Mouse (Mus musculus): ENCODE results near the gene Ckmt2. TPM values are rescaled to one million over a fixed set of nuclear protein-coding genes. Genes with fewer than 3 reads are reported as not detected.

Ckmt2 gene
- 100 to 1,000 TPM; 318 to 430 TPM for total RNA-seq (2021)
- long read RNA-seq, experiment 1, transcript Ckmt2-201 (10 exons, 1,486 nt) = major isoform, 491 of 524 reads
- long read RNA-seq, experiment 1, partial matches to known transcripts = 16 of 524 reads
- long read RNA-seq, experiment 1, other reads (novel, unspliced or antisense) = 17 of 524 reads
- long read RNA-seq, experiment 2, transcript Ckmt2-201 (10 exons, 1,486 nt) = major isoform, 730 of 789 reads
- long read RNA-seq, experiment 2, partial matches to known transcripts = 39 of 789 reads
- long read RNA-seq, experiment 2, other reads (novel, unspliced or antisense) = 20 of 789 reads

DNA sequence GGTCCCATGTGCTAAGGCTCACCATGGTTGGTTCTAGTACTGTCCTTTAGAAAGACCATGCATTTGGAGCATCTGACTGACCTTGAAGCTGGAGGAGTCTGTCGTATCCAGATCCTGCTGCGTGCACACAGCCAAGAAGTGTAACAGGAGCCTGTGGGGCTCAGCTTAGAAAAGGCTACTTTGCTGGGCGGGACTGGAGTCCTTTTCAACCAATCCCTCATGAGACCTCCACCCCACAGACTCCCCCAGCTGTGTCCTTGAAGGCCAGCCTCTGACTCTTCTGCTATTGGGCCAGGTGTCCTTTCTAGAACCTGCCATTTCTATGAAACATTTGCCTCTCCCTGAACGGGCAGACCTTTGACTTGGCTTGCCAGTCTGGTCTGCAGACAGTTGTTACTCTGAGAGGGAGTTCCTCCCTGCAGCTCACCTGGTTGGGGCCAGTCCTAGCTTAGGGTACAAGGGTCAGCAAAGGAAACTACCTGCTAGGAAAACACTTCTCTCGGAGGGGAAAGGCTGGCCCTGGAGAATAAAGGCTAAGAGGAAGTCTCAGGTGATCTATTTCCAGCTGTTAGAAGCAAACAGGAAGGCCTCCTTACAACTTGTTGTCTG lies at the start of gene Ckmt2:
Gene Ckmt2, minus strand, starts transcription at position 145 of the 609 bp plus-strand sequence.
- peak; percentile 44 for DNase-seq

DNA sequence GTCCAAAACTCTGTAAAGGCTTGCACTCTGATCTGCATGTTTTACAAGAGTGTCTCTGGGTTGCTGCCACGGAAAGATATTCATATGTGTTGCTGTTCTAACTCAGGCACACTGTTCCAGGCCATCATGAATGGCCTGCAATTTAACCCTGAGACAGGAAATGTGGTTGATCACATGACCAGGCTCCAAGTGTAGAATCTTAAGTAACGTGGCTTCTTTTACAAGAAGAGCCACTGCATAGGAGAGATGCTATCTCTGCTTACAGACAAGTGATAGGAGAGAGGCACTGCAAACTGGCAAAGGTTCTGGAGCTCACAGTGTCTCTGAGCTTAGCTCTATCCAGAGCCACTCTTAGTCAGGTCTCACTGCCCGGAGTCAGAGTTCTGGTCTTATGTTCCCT lies 44.3 kb upstream of the Ckmt2 start:
- no peak for DNase-seq

DNA sequence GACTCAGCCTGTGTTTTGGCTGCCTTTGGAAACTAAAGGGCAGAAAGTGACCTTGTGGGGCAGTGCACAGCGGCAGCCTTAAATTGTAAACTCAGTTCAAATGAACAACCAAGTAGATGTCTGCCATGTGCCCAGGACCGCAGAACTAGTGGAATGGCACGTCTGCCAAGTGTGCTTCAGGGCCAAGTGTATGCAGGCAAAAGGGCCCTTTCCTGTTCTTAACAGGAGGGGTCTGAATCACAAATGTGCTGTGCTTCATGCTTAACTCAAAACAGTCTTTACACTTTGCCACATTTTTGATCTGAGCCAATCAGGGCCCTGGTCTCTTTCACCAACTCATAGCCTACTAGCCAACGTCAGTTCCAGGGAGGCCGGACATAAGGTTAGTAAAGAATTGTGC lies 42.1 kb upstream of the Ckmt2 start:
- DNase-seq = no peak

DNA sequence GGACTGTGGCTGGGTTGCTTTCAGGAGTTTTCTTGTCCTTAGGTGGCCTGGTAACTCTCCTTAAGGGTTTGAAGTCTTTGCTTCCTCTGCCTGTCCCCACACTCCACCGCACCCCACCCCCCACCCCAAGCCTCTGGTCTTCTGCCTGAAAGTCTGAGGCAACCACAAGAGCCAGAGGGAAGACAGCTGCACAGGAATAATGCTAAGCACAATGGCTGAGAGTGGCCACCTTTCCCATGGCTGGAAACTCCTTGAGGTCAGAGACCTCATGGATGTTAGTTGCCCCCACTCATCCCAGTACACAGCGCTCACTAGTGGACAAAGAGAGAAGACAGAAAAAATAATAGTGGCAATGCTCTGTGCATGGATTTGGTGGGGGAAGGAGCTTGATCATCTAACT lies 41.1 kb upstream of the Ckmt2 start:
- DNase-seq = no peak

DNA sequence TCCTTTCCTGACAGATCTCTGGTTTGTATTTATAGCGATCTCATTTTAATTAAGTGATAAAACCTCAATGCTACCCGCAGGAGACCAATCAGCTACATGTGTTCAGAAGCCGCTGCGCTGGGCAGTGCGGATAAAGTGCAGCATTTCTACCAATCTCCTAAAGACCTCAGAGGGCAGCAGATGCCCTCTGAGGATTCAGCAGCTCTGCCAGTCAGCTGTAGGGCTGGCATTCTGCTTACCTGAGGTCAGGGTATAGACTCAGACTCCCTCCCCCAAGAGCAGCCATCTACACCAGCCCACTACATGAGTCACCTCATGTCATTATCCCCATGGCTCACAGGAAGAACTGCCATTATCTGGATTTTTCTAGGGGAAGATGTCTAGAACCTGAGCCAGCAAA lies 39.6 kb upstream of the Ckmt2 start:
- DNase-seq = no peak

DNA sequence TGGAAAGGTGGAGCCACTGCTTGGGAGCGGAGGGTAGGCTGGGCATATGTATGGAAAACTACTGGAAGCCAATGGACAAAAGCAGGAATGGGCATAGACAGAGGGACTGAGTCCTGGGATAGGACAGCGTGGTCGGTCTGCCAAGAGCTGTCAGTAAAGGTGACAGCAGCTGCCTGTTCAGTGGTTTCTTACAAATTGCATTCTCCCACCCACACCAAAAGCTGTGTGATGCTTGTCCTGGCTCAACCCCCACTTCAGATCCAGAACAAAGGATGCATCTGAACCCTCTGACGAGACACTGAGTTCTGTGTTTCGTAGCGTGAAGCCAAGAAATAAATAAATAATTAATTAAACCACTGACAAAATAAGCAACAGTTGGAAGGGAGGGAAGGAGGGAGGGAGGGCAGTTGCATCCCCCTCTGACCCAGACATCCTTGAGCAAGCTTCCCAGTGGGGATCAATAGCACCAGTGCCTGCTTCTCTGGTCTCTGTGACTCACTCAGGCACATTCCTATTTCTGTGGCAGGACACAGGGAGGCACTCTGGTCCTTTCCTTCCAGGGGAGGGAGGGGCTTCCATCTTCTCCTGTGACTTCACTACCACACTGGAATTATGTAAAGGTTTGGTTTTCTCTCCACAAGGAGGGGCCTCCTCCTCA lies 39.0 kb upstream of the Ckmt2 start:
- no peak for DNase-seq

DNA sequence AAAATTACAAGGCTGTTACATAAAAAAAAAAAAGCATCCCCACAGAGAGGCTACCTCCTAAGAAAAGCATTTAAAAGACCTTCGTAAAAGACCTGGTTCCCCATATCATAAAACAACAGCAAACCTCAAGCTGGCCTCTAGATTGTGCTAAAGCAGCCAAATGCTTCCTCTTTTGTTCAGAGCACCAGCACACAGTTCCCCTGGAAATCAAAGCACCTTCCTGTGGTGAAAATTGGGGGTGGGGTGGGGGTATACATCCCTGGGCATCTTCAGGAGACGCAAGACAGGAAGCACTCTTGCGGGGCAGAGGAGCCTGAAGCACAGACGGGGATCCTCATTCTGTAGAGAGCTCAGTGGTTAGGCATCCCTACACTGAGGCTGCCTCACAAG lies 38.5 kb upstream of the Ckmt2 start:
- no peak for DNase-seq

DNA sequence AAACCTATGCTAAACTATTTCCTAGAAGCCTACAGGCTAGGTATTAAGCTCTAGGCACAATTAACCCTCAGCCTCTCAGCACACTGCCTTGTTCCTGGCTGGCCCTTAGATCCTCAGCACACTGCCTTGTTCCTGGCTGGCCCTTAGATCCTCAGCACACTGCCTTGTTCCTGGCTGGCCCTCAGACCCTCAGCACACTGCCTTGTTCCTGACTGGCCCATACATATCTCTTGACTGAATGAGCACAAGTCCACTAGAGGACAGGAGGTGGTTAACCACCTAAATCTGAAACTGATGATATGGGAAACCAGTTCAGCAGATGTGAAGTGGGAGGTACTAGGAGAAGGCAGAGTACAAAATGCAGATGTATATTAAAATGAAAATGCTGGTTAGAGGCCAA lies 35.0 kb upstream of the Ckmt2 start:
- DNase-seq = no peak

DNA sequence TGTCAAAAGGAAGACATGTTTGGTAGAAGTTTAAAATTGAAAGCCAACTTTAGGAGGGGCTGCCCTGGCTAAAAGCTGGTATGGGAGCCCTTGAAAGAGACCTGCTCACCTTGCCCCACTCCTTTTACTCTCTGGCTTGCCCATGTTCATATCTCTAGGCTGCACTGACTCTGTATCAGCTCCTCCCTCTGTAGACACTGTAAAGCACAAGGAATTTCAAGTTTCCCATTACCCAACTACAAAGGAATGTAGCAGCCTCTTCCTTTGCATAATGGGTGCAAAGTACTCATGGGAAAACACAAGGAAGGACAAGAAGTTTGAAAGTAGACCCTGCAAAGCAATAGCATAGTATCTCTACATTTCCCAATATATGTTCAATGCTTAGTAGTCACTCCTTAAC lies 34.5 kb upstream of the Ckmt2 start:
- no peak for DNase-seq

DNA sequence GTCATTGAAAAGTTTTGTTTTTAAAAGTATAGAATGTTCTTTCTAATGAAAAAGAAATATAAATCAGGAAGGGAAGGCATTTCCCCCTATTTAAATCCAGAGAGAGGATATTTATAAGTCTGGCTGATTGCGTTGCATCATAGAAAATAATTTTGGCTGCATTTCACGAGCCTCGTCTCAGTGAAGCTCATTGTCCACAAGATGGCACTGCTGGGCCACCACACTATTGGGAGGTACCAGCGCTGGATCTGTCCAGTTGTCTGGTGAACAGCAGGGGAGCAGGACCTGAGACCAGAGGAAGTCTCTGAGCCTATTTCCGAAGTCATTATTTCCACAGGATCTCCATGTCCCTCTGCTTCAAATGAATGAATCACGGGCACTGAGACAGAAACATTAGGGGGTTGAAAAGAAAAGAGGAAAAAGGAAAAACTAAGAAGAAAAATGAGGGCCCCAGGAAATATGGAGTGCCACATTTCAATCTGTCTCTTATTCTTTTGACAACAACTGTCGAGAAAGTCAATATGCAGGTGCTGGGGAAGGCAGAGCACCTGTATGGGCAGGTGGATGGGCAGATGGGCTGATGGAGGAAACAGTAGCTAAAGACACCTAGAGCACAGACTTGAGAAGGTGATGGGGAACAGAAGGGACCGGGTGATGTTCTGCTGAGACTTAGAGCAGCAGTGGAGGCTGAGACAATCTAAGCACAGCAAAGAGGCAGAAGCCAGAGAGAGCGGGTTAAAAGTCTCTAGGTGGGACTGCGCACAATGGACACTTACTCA lies 31.7 kb upstream of the Ckmt2 start:
- peak; percentile 78 for DNase-seq

DNA sequence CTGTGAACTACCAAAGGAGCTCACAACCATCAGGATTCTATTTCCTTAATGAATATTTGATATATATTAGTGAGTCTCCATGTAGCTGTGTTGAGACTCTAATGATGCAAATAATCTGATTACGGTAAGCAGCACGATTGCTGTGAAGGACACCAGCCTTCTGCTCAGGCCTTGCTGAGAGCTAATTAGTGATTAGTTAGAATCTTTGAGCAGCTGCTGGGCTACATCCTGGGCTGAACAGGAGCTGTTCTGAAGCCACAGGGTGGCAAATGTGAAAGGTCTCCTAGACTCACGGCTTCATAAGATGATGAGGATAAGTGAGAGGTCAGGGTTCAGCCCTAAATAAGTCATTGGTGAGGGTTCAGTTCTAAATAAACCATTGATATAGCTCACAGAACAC lies 29.7 kb upstream of the Ckmt2 start:
- DNase-seq = no peak

DNA sequence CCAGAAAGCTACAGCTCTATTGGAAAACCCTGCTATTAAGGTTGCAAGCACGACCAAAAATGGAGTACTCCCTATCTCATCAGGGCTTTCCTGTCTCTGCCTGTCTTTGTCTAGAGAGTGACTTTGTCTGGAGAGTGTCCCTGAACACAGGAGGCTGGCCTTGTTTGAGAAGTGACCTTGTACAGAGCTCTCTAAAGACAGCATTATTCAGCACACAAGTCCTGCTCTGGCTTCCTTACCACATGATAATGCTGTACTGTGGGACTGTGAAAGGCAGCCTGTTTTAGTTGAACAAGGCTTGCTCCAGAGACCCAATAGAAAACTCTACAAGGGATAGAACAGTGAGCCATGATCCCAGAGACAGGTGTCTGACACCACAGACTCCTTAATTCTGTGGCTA lies 19.8 kb upstream of the Ckmt2 start:
- no peak for DNase-seq

DNA sequence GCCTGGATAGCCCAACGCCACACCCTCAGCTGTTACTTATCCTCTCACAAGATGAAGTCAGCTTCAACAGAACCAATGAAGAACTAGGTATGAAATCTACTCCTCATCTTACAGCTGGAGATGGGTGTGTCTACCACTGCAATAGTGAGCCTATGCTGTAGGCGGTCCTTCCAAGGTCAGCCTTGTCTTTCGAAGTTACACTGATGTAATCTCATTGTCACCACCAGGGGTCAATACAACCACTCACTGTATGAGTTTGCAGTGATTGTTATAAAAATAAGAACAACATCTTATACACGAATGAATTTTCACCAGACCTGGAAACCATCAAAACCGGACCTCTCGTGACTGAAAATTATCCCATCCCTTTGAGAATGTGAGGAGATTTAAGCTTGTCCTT lies 16.4 kb upstream of the Ckmt2 start:
- DNase-seq = no peak

DNA sequence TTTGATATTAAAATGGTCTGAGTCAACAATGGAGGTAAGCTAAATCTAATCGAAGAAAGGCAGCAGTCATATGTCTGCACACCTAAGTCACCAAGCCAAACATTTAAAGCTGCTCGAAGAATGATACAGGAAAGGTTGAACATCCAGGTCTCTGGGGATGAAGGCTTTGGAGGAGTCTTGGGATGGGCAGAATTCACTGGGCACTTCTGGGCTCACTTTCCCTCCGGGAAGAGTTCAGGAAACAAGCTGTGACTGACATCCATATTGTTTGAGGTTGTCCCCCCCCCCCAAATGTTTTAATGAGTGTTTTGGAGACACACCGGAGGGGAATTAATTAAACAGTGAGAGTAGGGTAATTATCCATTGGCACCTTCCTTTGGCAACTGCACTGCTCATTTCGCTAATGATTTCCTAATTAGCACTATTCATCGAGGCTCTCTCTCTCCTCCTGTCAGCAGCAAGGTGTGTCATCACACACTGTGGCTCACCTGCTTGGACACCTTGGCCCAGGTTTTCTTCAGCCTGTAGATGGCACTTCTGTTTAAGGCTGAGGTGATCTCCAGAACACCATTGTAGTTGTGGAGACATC lies 13.4 kb upstream of the Ckmt2 start:
- DNase-seq = no peak

DNA sequence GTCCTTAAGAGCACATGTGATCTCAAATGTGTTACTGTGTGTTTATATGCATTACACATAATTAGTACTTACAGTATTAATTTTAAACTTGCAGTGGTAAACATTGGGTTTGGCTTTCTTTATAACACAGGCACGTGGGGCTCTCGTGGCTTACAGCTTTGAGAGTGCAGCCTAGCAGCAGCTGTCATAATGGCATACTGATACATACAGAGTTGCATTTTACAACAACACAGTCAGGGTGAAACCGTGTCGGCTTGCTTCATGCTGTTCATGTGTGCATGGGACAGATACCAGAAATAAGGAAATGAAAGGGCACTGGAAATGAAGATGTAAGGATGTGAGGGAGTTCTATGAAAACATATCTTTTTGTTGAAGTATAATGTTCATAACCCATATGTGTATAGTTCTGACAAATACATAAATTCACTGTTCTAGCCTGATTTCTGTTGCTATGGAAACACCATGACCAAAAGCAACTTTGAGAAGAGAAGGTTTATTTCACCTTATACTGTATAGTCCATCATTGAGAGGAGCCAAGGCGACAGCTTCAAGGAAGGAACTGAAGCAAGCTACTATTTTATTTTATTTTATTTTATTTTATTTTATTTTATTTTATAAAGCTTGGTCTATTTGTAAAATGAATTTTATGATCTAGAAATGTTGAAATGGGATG lies 8.2 kb upstream of the Ckmt2 start:
- DNase-seq = no peak

DNA sequence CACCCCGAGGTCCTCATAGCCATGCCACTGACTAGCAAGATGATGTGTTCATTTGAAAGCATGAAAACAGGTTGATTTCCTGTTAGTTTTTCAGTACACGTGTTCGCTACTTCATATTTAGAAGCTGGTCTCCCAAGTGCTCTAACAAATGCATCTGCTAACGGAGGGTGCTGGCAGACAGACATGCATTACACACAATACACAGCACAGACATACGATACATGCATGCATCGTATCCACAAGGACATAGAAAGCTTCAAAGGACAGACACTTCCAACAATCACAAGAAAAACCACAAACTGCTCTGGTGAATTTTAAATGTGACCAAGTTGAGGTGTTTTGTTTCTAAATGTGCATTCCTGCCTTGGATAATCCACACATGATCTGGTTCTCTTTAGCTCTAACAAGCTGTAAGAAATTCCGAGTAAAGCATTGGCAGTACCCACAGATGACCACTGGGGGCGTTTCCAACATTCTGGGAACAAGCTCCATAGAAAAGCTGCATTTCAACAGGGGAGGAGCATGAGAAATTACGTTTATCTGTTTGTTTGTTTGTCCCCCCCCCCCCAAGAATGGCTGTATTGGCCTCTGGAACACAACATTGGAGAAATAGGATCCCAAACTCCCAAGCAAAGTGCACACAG lies 5.3 kb upstream of the Ckmt2 start:
- DNase-seq = peak; percentile 50

DNA sequence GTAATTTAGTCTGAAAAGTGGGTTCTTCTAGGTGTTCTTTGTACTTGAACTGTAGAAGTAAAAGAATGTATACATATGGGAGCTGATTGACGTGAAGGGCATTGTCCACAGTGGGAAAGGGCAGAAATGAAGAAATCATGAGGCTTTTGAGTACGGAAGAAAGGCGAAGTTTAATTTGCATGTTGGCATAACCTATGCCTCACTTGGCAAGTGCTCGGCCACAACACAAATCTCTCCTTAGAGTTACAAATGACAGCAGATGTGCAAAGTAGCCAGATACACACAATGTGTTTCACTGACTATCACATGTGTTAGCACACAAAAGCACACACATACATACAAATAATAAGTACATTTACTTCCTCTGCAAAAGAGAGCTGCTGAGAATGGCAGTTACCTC lies 3.6 kb upstream of the Ckmt2 start:
- DNase-seq = no peak

DNA sequence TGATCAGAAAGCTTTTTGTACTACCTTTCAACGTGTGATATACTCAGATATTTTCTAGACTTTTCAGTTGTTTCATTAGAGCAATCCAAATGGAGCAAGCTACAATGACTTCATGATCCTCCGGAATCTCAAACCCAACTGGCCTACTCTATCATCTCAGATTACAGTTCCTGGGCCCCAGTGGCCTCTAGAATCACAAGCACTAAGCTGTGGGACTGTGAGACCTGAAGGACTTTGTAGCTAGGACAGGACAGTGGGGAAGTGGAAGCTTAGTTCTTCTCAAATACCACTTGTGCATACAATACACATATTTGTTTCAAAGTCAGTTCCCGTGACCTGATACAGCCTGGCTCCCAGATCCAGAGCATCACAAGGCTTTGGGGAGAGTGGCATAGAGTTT lies 1.3 kb upstream of the Ckmt2 start:
- DNase-seq = no peak

DNA sequence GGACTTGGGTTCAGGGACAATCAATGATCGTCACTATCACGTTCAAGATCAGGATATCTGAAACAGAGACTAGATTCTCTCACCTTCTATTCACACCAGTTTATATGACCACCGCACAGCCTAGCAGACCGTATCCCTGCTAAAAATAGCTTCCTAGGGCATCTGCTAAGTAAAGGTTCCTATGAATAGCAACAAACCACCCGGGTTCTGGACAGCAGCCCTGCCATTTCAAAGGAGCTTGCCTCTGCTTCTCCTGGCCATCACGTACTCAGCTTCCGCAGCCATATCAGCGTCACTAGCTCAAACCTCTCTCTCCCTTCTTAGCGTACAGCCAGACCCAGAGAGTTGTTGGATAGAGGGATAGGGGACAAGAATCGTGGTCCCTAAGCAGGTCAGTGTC lies 665 bp upstream of the Ckmt2 start:
- DNase-seq = peak; percentile 35

DNA sequence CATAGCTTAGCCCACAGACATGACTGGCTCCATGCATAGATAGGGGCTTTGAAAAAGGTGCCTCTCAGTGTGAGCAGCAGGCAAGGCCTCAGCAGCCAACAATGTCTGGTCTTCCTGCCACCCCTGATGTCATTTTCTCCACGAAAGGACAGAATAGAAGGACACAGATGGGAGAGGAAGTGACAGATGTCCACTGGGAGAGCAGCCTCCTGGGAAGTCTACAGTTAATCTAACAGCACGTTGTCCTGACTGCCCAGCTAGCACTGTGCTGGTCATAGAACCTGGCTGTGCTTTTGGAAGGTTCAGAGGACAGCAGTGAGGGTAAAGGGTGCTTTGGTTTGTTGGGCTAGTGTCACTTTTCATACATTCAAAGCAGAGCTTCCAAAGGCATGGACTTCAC lies 1.1 kb downstream of the Ckmt2 start:
- DNase-seq = no peak

DNA sequence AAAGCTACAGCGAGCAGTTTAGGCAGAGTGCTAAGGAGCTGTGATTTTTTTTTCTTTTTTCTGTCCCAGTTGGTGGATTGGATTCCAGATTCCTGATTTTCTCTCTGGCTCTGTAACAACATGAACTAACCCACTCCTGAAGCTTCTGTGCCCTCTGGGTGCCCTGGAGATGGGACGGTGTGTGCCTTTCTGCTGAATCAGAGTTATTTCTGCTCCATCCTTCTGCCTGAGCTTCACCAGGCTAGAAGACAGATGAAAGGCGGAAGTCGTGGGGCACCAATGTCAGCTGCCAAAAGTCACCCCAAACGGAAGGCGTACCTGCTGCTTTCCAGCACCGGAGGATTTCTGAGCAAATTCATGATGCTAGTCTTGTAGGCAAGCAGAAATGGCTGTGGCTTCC lies 2.1 kb downstream of the Ckmt2 start:
- no peak for DNase-seq
